16 mouse cellular contexts compared by ENCODE assay signal in the genomic region with DNA sequence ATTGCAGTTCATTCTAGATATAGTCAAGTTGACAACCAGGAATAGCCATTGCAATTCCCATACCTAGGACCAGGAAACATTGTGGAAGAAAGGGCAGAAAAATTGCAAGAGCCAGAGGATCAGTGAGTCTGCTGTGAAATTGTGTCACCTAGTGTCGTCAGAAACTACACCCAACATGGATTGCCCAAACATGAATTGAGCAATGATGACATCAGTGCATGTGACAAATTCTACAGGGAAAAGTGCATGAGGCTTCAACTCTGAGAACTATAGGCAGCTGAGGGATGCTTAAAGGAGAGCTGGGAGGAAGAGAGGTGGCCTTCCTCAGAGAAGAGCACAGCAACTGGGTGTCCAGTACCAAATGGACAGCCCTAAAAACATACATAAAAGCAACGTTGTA. TPM values are rescaled to one million over a fixed set of nuclear protein-coding genes. Genes with fewer than 3 reads are reported as not detected.
DNase-seq lines count a peak whose midpoint lies in the region; ATAC-seq and TF ChIP-seq lines count a peak whose summit lies in the region.
"Had no signal": no experiment of that assay in that cellular context is flagged by ENCODE, and none has a peak within 500 bp of the region (broad histone marks: within the 10 kb centered on the region; RNA-seq: fewer than 3 reads in every experiment).

No protein-coding gene starts in this region.

- no peak for TF ChIP-seq CTCF in liver, postnatal 0 days (IDR thresholded peaks at IDR 0.05; ENCODE audit: low read depth)

- H3K9me3 ChIP-seq in liver, embryonic 16.5 days (replicated peaks; ENCODE audit: control insufficient read depth, low read length), result no peaks in the 10 kb centered on the region
- H3K9me3 ChIP-seq in liver, embryonic 12.5 days (replicated peaks), result no peaks in the 10 kb centered on the region
- no peaks in the 10 kb centered on the region for H3K9me3 ChIP-seq in liver, postnatal 0 days (ENCODE audit: low read length)
- H3K9me3 ChIP-seq: embryonic facial prominence, embryonic 13.5 days; forebrain, embryonic 13.5 days; heart, embryonic 12.5 days; hindbrain, embryonic 10.5 days had no signal

- WGBS in liver, embryonic 16.5 days (ENCODE audit: insufficient replicate concordance), result 42% methylated on average over 2 of the region's 2 CpGs
- WGBS in liver, embryonic 12.5 days (ENCODE audit: insufficient replicate concordance), result 59% methylated on average over 2 of the region's 2 CpGs
- WGBS in liver, postnatal 0 days (ENCODE audit: insufficient replicate concordance), result 52% methylated on average over 2 of the region's 2 CpGs

- H3K36me3 ChIP-seq in liver, embryonic 16.5 days (ENCODE audit: control insufficient read depth, insufficient read depth), result no peaks in the 10 kb centered on the region
- H3K36me3 ChIP-seq in liver, embryonic 12.5 days, result no peaks in the 10 kb centered on the region
- H3K36me3 ChIP-seq in liver, postnatal 0 days (replicated peaks; ENCODE audit: insufficient read depth, low read length), result no peaks in the 10 kb centered on the region
- H3K36me3 ChIP-seq: embryonic facial prominence, embryonic 13.5 days; heart, embryonic 12.5 days; hindbrain, embryonic 10.5 days had no signal

- no peak overlapping the region for H3K9ac ChIP-seq in liver, embryonic 16.5 days (ENCODE audit: low read depth, low read length)
- H3K9ac ChIP-seq in liver, embryonic 12.5 days, result no peak overlapping the region
- no peak overlapping the region for H3K9ac ChIP-seq in liver, postnatal 0 days (replicated peaks)
- H3K9ac ChIP-seq: embryonic facial prominence, embryonic 13.5 days; forebrain, embryonic 13.5 days; heart, embryonic 12.5 days; hindbrain, embryonic 14.5 days had no signal

- H3K27me3 ChIP-seq in liver, embryonic 16.5 days (ENCODE audit: control insufficient read depth, insufficient read depth, low read depth, low read length), result no peaks in the 10 kb centered on the region
- H3K27me3 ChIP-seq in liver, embryonic 12.5 days (replicated peaks), result no peaks in the 10 kb centered on the region
- H3K27me3 ChIP-seq in liver, postnatal 0 days (ENCODE audit: insufficient read depth, low read length), result no peaks in the 10 kb centered on the region
- H3K27me3 ChIP-seq: embryonic facial prominence, embryonic 13.5 days; heart, embryonic 12.5 days had no signal

- H3K4me2 ChIP-seq in liver, embryonic 16.5 days (ENCODE audit: low read depth, low read length), result no peak overlapping the region
- H3K4me2 ChIP-seq in liver, embryonic 12.5 days, result no peak overlapping the region
- no peak overlapping the region for H3K4me2 ChIP-seq in liver, postnatal 0 days (ENCODE audit: low read depth, low read length)
- H3K4me2 ChIP-seq: embryonic facial prominence, embryonic 13.5 days; forebrain, embryonic 13.5 days; heart, embryonic 12.5 days; hindbrain, embryonic 14.5 days had no signal

- peak; percentile 53 for ATAC-seq in liver, embryonic 16.5 days (ENCODE audit: low read depth)
- ATAC-seq in liver, embryonic 12.5 days, result no peak
- peak; percentile 80 for ATAC-seq in liver, postnatal 0 days
- ATAC-seq: forebrain, embryonic 13.5 days had no signal

- no peak overlapping the region for H3K27ac ChIP-seq in liver, embryonic 16.5 days (ENCODE audit: low read length)
- no peak overlapping the region for H3K27ac ChIP-seq in liver, embryonic 12.5 days
- H3K27ac ChIP-seq in liver, postnatal 0 days (ENCODE audit: low read depth), result peak overlapping the region; percentile 74
- H3K27ac ChIP-seq: embryonic facial prominence, embryonic 13.5 days; forebrain, embryonic 13.5 days; hindbrain, embryonic 10.5 days; hindbrain, embryonic 14.5 days had no signal

- no peaks in the 10 kb centered on the region; the same call in 1 of the 2 replicates for H3K4me1 ChIP-seq in liver, embryonic 16.5 days (ENCODE audit: control insufficient read depth, low read depth, low read length)
- H3K4me1 ChIP-seq in liver, embryonic 12.5 days, result 0 out of 2 replicates have a peak, but pooled peaks cover 7% of the 10 kb centered on the region
- H3K4me1 ChIP-seq in liver, postnatal 0 days (ENCODE audit: insufficient read depth), result peaks cover 5% of the 10 kb centered on the region
- H3K4me1 ChIP-seq: embryonic facial prominence, embryonic 13.5 days; forebrain, embryonic 13.5 days; heart, embryonic 12.5 days had no signal

- peak; percentile 5 for DNase-seq in c-Kit-positive CD71-negative TER-119-negative erythroid progenitor cells, embryonic 14.5 days (ENCODE audit: low read depth)
- DNase-seq in liver, postnatal 0 days, result peak; percentile 50
- no peak for DNase-seq in cerebellum, postnatal 36 days
- no peak for DNase-seq in right cerebral cortex, postnatal 25 days
- DNase-seq: adrenal gland, adult 8-10 months; adrenal gland, postnatal 36 days; cerebellum, adult 11 months; cerebellum, adult 9-10 months; cerebellum, postnatal 25 days had no signal

- peak; percentile 79; the same call in 1 of the 2 replicates for TF ChIP-seq EP300 in liver, postnatal 0 days (IDR thresholded peaks at IDR 0.05; ENCODE audit: low read depth)

- no peak overlapping the region for H3K4me3 ChIP-seq in liver, embryonic 16.5 days (ENCODE audit: low read depth, low read length)
- no peak overlapping the region for H3K4me3 ChIP-seq in liver, embryonic 12.5 days
- H3K4me3 ChIP-seq in liver, postnatal 0 days (ENCODE audit: low read depth, low read length), result no peak overlapping the region
- H3K4me3 ChIP-seq: embryonic facial prominence, embryonic 13.5 days; forebrain, embryonic 13.5 days; heart, embryonic 12.5 days; hindbrain, embryonic 10.5 days had no signal

RNA-seq across cellular contexts. Expression of a gene that starts 6.1 kb away (rescaled TPM):
- polyA plus RNA-seq in liver, embryonic 16.5 days (2015; fragmentation: Nextera tagmentation; extraction: Ambion mirVana), result 405 and 429 TPM in 2 replicates
- 230 and 235 TPM in 2 replicates for polyA plus RNA-seq in liver, embryonic 12.5 days (2016; fragmentation: Nextera tagmentation; extraction: Ambion mirVana)
- 527 and 547 TPM in 2 replicates for polyA plus RNA-seq in liver, postnatal 0 days (2015; fragmentation: Nextera tagmentation; extraction: Ambion mirVana)

RNA-seq across cellular contexts. Expression of a gene that starts 16.1 kb away (rescaled TPM):
- 3.2 and 4.0 TPM in 2 replicates for polyA plus RNA-seq in liver, embryonic 16.5 days (2015; fragmentation: Nextera tagmentation; extraction: Ambion mirVana)
- 4.6 and 5.1 TPM in 2 replicates for polyA plus RNA-seq in liver, embryonic 12.5 days (2016; fragmentation: Nextera tagmentation; extraction: Ambion mirVana)
- 2.8 and 3.2 TPM in 2 replicates for polyA plus RNA-seq in liver, postnatal 0 days (2015; fragmentation: Nextera tagmentation; extraction: Ambion mirVana)

RNA-seq across cellular contexts. Expression of a gene that starts 56.9 kb away (rescaled TPM):
- 13.5 and 13.8 TPM in 2 replicates for polyA plus RNA-seq in liver, embryonic 16.5 days (2015; fragmentation: Nextera tagmentation; extraction: Ambion mirVana)
- 23.5 and 24.2 TPM in 2 replicates for polyA plus RNA-seq in liver, embryonic 12.5 days (2016; fragmentation: Nextera tagmentation; extraction: Ambion mirVana)
- polyA plus RNA-seq in liver, postnatal 0 days (2015; fragmentation: Nextera tagmentation; extraction: Ambion mirVana), result 16.1 and 16.2 TPM in 2 replicates

RNA-seq across cellular contexts. Expression of a gene that starts 57.0 kb away (rescaled TPM):
- 297 and 315 TPM in 2 replicates for polyA plus RNA-seq in liver, embryonic 16.5 days (2015; fragmentation: Nextera tagmentation; extraction: Ambion mirVana)
- polyA plus RNA-seq in liver, embryonic 12.5 days (2016; fragmentation: Nextera tagmentation; extraction: Ambion mirVana), result 409 and 425 TPM in 2 replicates
- polyA plus RNA-seq in liver, postnatal 0 days (2015; fragmentation: Nextera tagmentation; extraction: Ambion mirVana), result 439 and 445 TPM in 2 replicates

Comparison
In these comparisons a context has a peak if more than half of its experiments do, and no peak if none do; other contexts are left out.
1. DNase-seq: peak in c-Kit-positive CD71-negative TER-119-negative erythroid progenitor cells, embryonic 14.5 days (single experiment) and liver, postnatal 0 days (single experiment); none in cerebellum, postnatal 36 days (0 of 2) and right cerebral cortex, postnatal 25 days (single experiment).